Mouse (Mus musculus): ENCODE measurements around the gene Ppp1r1b. TPM values are rescaled to one million over a fixed set of nuclear protein-coding genes. Genes with fewer than 3 reads are reported as not detected.

The Ppp1r1b gene
- 19.2 TPM for polyA plus RNA-seq (2021)

DNA sequence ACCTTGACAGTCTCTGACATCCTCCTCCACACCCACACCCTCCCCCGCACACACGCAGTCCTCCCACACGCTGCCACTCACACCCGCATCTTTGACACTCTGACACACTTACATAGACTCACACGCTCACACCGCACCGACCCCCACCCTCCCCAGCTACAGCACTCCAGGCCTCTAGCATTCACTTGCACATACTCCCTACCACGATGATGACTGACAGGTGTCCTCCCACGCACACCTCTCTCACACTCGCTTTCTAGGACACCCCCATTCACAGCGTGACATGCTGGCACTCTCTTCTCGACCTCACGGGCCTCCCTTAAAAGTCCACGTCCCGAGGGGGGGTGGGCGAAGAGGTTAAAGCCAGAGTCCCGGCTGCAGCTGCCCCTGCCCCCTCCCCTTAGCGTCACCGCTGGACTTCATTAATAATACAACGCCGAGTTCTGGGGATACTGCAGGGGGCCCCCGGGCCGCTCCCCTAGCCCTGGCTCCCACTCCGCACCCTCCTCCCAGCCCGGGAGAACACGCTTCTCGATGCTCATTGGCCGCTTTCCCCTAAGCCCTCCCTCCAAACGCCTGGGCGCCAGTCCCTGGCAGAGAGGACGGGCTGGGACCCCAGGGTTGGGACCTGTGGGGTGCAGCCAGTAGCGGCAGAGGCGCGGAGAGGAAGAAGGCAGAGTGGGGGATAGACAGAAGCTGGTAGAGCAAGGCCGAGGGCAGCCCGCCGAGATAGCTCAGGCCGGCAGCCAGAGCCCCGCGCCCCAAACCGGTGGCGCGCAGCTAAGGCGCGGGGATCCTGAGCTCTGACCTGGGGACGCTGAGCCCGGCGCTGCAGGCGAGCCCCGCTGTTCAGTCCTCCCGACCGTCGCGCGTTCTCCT lies at the start of gene Ppp1r1b:
Ppp1r1b (plus strand) TSS at position 322 of the 879 bp plus-strand sequence.
- DNase-seq (ENCODE audit: low read depth, low spot score) (no peak), ATAC-seq (no peak)
- in situ Hi-C loops (cut with MboI; ENCODE audit: low pct_unique_long_range_greater_than_20kb), result no loop called here
- CTCF ChIA-PET, result interaction anchor here (0.8 to 1.5 kb wide), 2 partner anchors 41 to 110 kb away, joined by 3 to 4 read pairs; no protein-coding TSS in a partner anchor
- POLR2A ChIA-PET, result interaction anchor here (0.6 to 2.1 kb wide), 3 partner anchors 10 to 90 kb away, joined by 3 to 9 read pairs (median 5); partner anchors contain the start of gene Stard3
- H3K27me3 ChIP-seq, result no peaks in the 10 kb centered on the region
- TF ChIP-seq CTCF (IDR thresholded peaks at IDR 0.05), result no peak

- CTCF ChIA-PET, result interaction anchor here (1.1 kb wide), 1 partner anchor 43 kb away, joined by 7 read pairs; no protein-coding TSS in a partner anchor
- in situ Hi-C loops (cut with MboI; ENCODE audit: low pct_unique_long_range_greater_than_20kb), result no loop called here
- H3K27me3 ChIP-seq, result peaks cover 3% of the 10 kb centered on the region
- POLR2A ChIA-PET, result interaction anchor here (0.6 kb wide), 1 partner anchor 81 kb away, joined by 4 read pairs; no protein-coding TSS in a partner anchor
- no peak for TF ChIP-seq CTCF (IDR thresholded peaks at IDR 0.05)
- ATAC-seq, result no peak
- no peak for DNase-seq (ENCODE audit: low read depth, low spot score)
These were observed 49.6 kb upstream of the Ppp1r1b start for GRCm38 (mm10) chr11:98298484-98299205.

GRCm38 (mm10) chr11:98313790-98314323 lies 34.3 kb upstream of the Ppp1r1b start:
- in situ Hi-C loops (cut with MboI; ENCODE audit: low pct_unique_long_range_greater_than_20kb), result no loop called here
- no peak for TF ChIP-seq CTCF (IDR thresholded peaks at IDR 0.05)
- ATAC-seq (no peak), DNase-seq (ENCODE audit: low read depth, low spot score) (peak; percentile 24)
- peaks cover 63% of the 10 kb centered on the region for H3K27me3 ChIP-seq
- CTCF ChIA-PET, result no interaction called here
- POLR2A ChIA-PET, result interaction anchor here (0.7 kb wide), 1 partner anchor 25 kb away, joined by 4 read pairs; no protein-coding TSS in a partner anchor

DNA sequence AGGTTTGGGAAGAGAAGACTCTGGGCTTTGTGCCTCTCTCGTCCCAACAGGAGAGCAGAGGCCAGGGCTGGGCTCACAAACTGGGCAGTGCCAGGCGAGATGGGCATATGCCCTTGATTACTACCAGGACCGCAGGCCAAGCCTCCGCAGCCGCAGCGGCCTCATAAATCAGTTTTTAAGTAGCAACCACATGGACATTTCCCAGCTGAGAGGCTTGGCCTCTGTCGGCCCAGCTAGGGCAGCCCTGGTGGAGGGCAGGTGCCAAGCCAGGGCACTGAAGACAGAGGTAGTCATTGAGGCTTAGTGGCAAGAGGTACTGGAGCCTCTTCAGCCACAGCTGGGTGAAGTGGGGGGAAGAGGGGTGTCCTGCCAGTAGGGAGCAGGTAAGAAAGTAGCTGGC lies 30.7 kb upstream of the Ppp1r1b start:
- DNase-seq (ENCODE audit: low read depth, low spot score), result no peak
- ChIA-PET CTCF (no interaction called here), POLR2A (no interaction called here)
- H3K27me3 ChIP-seq, result peaks cover 79% of the 10 kb centered on the region
- no peak for TF ChIP-seq CTCF (IDR thresholded peaks at IDR 0.05)
- in situ Hi-C loops (cut with MboI; ENCODE audit: low pct_unique_long_range_greater_than_20kb), result no loop called here
- ATAC-seq, result no peak

DNA sequence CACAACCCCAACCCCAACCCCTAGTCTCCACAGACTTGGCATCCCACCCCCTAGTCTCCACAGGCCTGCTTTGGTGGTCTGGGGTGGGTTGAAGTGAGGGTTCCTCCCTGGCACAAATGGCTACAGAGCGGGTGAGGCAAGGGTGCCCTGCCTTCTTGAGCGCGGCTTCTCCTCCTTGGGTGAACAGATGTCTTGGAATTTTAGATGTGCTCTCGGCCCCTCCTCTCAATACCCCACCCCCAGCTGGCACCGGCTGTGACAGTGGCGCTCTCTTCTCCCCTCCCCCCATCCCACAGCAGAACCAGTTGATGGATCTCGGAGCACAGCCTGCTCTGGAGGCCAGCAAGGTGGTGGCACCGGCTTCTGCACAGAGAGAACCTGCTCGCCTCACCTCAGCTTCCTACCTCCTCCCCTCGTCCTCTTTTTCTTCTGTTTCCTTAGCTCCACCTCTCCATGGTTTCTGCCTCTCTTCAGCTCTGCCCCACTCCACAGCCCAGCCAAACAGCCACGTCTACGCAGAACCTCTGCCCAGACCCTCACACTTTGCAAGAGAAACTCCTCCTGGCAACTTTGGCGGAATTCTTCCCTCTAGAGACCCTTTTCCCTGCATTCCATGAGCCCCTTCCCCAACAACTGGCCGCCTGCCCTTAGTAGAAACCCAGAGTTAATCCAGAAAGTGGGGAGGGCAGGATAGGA lies 29.6 kb upstream of the Ppp1r1b start:
- H3K27me3 ChIP-seq, result peaks cover 83% of the 10 kb centered on the region
- ChIA-PET POLR2A (no interaction called here), CTCF (interaction anchor here (1.0 kb wide), 1 partner anchor 18 kb away, joined by 3 read pairs; no protein-coding TSS in a partner anchor)
- no peak for TF ChIP-seq CTCF (IDR thresholded peaks at IDR 0.05)
- ATAC-seq, result no peak
- in situ Hi-C loops (cut with MboI; ENCODE audit: low pct_unique_long_range_greater_than_20kb), result no loop called here
- no peak for DNase-seq (ENCODE audit: low read depth, low spot score)

GRCm38 (mm10) chr11:98319120-98319519 lies 29.1 kb upstream of the Ppp1r1b start:
- in situ Hi-C loops (cut with MboI; ENCODE audit: low pct_unique_long_range_greater_than_20kb), result no loop called here
- ATAC-seq, result no peak
- ChIA-PET CTCF (interaction anchor here (1.0 to 1.7 kb wide), 2 partner anchors 17 to 24 kb away, joined by 3 to 6 read pairs; no protein-coding TSS in a partner anchor), POLR2A (no interaction called here)
- no peak for DNase-seq (ENCODE audit: low read depth, low spot score)
- no peak for TF ChIP-seq CTCF (IDR thresholded peaks at IDR 0.05)
- peaks cover 86% of the 10 kb centered on the region for H3K27me3 ChIP-seq

DNA sequence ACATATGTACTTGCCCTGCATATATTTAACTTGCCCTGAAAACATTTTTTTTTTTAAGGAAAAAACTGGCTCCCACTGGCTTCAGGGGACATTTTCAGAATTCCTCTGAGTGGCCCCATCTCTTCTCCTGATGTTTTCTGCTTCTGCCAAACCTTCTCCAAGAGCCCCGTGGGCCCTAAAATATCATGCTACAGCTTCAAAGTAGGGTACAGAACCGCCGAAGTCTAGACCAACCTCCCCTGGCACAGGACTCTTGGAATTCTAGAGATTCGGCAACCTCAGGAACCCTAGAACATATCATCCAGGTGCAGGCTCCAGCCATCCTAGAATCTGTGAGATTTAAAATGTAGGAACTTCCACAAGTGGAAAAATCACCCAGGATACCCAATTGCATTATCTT lies 28.7 kb upstream of the Ppp1r1b start:
- ChIA-PET POLR2A (no interaction called here), CTCF (interaction anchor here (1.7 kb wide), 1 partner anchor 23 kb away, joined by 6 read pairs; no protein-coding TSS in a partner anchor)
- TF ChIP-seq CTCF (IDR thresholded peaks at IDR 0.05), result no peak
- ATAC-seq (no peak), DNase-seq (ENCODE audit: low read depth, low spot score) (no peak)
- peaks cover 86% of the 10 kb centered on the region for H3K27me3 ChIP-seq
- in situ Hi-C loops (cut with MboI; ENCODE audit: low pct_unique_long_range_greater_than_20kb), result no loop called here

DNA sequence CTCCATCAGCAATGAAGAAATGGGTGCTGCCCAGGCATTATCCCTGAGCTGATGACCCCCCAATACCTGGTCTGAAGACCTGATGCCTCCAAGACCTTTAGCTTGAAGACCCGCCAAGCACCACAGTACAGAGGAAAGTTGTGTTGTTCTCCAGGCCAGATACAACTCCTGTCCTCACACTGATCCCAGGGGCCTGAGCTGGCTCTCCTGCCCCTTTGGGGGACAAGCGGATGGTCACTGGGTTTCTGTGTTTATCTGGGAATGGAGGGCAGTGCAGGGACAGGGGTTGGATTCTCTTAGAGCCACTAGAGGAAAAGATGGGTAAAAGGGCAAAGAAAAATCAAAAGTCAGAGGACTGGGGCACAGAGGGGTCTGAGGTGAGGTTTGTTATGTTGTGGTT lies 28.3 kb upstream of the Ppp1r1b start:
- no peak for DNase-seq (ENCODE audit: low read depth, low spot score)
- in situ Hi-C loops (cut with MboI; ENCODE audit: low pct_unique_long_range_greater_than_20kb), result no loop called here
- ChIA-PET CTCF (interaction anchor here (1.7 kb wide), 1 partner anchor 23 kb away, joined by 6 read pairs; no protein-coding TSS in a partner anchor), POLR2A (no interaction called here)
- ATAC-seq, result no peak
- TF ChIP-seq CTCF (IDR thresholded peaks at IDR 0.05), result no peak
- H3K27me3 ChIP-seq, result peaks cover 88% of the 10 kb centered on the region

DNA sequence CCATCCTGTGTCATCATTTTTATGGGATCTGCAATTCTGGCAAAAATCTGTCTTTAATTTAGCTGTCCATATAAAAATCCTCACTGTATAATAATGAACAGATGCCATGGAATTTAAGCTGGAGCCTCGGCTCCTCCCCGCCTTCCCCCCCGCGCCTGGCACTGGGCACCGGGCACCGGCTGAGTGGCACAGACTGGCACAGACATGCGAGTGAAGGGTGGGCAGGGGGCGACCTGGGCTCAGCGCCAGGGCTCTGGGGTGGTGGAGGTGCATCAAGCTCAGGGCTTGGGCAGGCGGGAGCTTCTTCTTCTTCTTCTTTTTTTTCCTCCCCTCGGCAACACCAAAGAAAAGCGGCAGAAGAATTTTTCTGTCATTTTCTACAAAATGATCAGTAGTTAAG lies 27.8 kb upstream of the Ppp1r1b start:
- no peak for DNase-seq (ENCODE audit: low read depth, low spot score)
- no peak for TF ChIP-seq CTCF (IDR thresholded peaks at IDR 0.05)
- CTCF ChIA-PET, result interaction anchor here (1.7 kb wide), 1 partner anchor 22 kb away, joined by 6 read pairs; no protein-coding TSS in a partner anchor

More for the DNA sequence above, 27.8 kb upstream of the Ppp1r1b start:
- POLR2A ChIA-PET, result no interaction called here
- in situ Hi-C loops (cut with MboI; ENCODE audit: low pct_unique_long_range_greater_than_20kb), result no loop called here
- no peak for ATAC-seq
- H3K27me3 ChIP-seq, result peaks cover 92% of the 10 kb centered on the region
